Mouse (Mus musculus) lung, embryonic 16.5 days (tissue): ENCODE measurements around the gene Trib2. TPM values are rescaled to one million over a fixed set of nuclear protein-coding genes. Genes with fewer than 3 reads are reported as not detected.

ENCODE experiments used
- ATAC-seq: fragments of 200-750 bp; cut with Nextera tagmentation; 2 replicates; pipeline ENCODE4 v1.8.0; 2017; ENCODE audit warnings: low read depth, mild to moderate bottlenecking, moderate library complexity
- H3K27ac ChIP-seq: fragments of 300-500 bp; sonication (generic); 2 replicates; pipeline ENCODE4 v1.5.1; 2014; ENCODE audit warnings: mild to moderate bottlenecking, control low read depth, low read length
- H3K27me3 ChIP-seq: fragments of 300-500 bp; sonication (generic); 2 replicates; pipeline ENCODE4 v1.6.1; 2014; ENCODE audit warnings: low read depth, low read length, mixed read lengths; ENCODE audit not compliant: control insufficient read depth, insufficient read depth
- H3K36me3 ChIP-seq: fragments of 300-500 bp; sonication (generic); 2 replicates; pipeline ENCODE4 v1.6.1; 2014; ENCODE audit warnings: low read length; ENCODE audit not compliant: control insufficient read depth, insufficient read depth
- H3K4me1 ChIP-seq: fragments of 300-500 bp; sonication (generic); replicated peaks from 2 replicates; pipeline ENCODE4 v1.6.1; 2014; ENCODE audit warnings: low read length, mixed read lengths; ENCODE audit not compliant: control insufficient read depth, insufficient read depth
- H3K4me2 ChIP-seq: fragments of 300-500 bp; sonication (generic); 2 replicates; pipeline ENCODE4 v1.6.1; 2014; ENCODE audit warnings: low read depth, low read length, control low read depth
- H3K4me3 ChIP-seq: fragments of 300-500 bp; sonication (generic); 2 replicates; pipeline ENCODE4 v1.5.1; 2014; ENCODE audit warnings: mild to moderate bottlenecking, low read length, control low read depth
- H3K9ac ChIP-seq: fragments of 300-500 bp; sonication (generic); 2 replicates; pipeline ENCODE4 v1.6.1; 2014; ENCODE audit warnings: low read length, control low read depth
- H3K9me3 ChIP-seq: fragments of 300-500 bp; sonication (generic); 2 replicates; pipeline ENCODE4 v1.6.1; 2016; ENCODE audit warnings: low read length; ENCODE audit not compliant: control insufficient read depth
- WGBS: fragments of 180-500 bp; shearing (Covaris S2); extraction: QIAGEN DNeasy Blood & Tissue Kit; methylation state at CpG from one replicate; pipeline ENCODE4 v1.1.7; 2014; 5-methylcytosine and 5-hydroxymethylcytosine counted together
- polyA plus RNA-seq: library from polyadenylated mRNA; unstranded; fragments of >200 nt; fragmentation: Nextera tagmentation; extraction: Ambion mirVana; gene quantifications from 2 replicates; pipeline ENCODE4 v1.2.1, GENCODE M21; 2015

Trib2 gene
- polyA plus RNA-seq, 1 experiment from 2014 or later, result 25.1 TPM

DNA sequence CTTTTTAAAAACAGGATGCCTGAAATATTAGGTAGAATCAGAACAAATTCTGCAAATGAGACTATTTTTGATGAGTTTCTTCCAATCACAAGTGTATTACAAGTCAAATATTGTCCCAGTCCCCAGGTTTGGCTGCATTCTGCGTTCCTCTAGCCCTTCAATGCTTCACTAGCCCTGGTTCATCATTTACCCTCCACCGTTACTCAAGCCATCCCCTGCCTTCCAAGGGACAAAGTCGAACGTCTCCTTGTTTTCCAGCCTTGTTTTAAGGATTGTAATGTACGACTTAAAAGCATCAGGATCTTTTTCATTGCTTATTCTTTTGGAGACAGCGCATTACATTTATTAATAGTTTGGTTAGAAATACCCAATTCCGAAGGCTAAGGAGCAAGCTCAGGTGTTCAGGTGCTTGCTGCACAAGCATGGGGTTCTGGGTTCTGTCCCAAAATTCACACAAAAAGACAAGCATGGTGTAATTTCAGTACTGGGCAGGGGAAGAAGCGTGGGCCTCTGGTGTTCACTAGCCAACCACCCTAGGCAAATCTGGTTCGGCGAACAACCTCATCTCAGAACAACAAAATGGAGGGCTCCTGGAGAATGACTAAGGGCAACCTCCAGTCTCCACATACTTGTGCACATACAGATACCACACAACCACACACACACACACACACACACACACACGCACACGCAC, 24.3 kb upstream of the Trib2 start:
- Histone ChIP-seq H3K27ac (no peak overlapping the region), H3K27me3 (no peaks in the 10 kb centered on the region), H3K4me3 (no peak overlapping the region), H3K9ac (no peak overlapping the region), H3K4me2 (no peak overlapping the region), H3K9me3 (no peaks in the 10 kb centered on the region), H3K4me1 (no peaks in the 10 kb centered on the region), H3K36me3 (no peaks in the 10 kb centered on the region)
- no peak for ATAC-seq
- 87% methylated on average over 12 of the region's 12 CpGs for WGBS

DNA sequence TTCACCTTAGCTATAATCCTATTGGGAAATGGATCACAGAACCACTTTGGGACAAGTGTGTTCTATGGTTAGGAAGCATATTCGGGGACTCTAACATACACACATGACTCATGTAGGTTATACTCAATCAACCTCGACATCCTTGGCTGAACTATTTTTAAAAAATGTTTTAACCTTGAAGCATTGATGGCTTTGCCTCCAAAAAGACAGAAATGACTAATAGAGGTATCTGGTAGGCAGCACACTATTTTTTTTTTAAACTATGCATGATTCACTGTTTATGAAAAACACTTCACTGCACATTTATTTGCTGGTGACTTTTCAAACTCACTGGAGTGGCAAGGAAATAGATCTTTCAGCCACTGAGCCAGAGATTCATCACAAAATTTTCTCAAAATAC, 21.5 kb upstream of the Trib2 start:
- H3K27ac ChIP-seq, result no peak overlapping the region
- no peaks in the 10 kb centered on the region for H3K36me3 ChIP-seq
- no peak for ATAC-seq
- H3K9me3 ChIP-seq, result no peaks in the 10 kb centered on the region
- H3K4me1 ChIP-seq, result no peaks in the 10 kb centered on the region
- H3K27me3 ChIP-seq, result no peaks in the 10 kb centered on the region
- H3K4me2 ChIP-seq, result no peak overlapping the region
- WGBS, result 83% methylated on average over 2 of the region's 2 CpGs
- no peak overlapping the region for H3K9ac ChIP-seq
- H3K4me3 ChIP-seq, result no peak overlapping the region

DNA sequence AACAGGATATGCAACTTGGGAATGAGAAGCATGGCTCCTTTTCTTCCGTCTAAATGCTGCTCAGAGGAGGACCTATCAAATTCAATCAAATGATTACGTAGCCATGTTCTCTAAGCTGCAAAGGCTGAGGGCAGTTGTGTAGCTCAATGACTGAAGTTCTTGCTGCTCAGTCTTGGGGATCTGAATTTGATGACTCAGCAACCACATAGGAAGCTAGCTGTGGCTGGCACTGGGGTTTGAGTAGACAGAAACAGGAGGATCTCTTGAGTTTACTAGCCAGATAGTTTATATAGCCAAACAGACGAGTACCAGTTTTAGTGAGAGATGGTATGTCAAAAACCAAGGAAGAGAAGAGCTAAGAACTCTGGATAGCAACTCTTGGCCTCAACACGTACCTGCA, 20.8 kb upstream of the Trib2 start:
- no peak overlapping the region for H3K4me3 ChIP-seq
- no peak for ATAC-seq

DNA sequence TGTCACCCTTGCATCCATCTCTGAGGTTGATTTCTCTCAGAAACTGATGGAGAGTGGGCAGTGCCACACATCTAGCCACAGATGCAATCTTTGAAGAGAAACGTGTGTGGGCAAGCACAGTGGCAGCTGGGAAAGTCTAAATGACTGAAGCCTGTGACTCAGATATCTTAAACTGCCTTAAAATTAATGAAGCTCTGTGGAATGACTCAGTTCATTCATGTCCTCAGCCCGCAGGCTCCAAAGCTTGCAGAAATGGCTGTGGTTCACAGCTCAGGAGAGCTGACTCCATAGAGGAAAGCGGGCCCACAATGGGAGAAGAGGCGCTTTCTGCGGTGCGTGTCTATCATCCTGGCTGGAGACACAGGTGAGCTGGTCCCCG, 15.9 kb upstream of the Trib2 start:
- Histone ChIP-seq H3K4me1 (no peaks in the 10 kb centered on the region), H3K4me3 (no peak overlapping the region), H3K27ac (no peak overlapping the region), H3K9ac (no peak overlapping the region), H3K36me3 (no peaks in the 10 kb centered on the region), H3K9me3 (no peaks in the 10 kb centered on the region), H3K4me2 (no peak overlapping the region), H3K27me3 (no peaks in the 10 kb centered on the region)
- ATAC-seq, result no peak
- 82% methylated on average over 7 of the region's 7 CpGs for WGBS

More for the DNA sequence above, 20.8 kb upstream of the Trib2 start:
- Histone ChIP-seq H3K27ac (no peak overlapping the region), H3K27me3 (no peaks in the 10 kb centered on the region), H3K9me3 (no peaks in the 10 kb centered on the region), H3K9ac (no peak overlapping the region), H3K4me1 (no peaks in the 10 kb centered on the region), H3K36me3 (no peaks in the 10 kb centered on the region), H3K4me2 (no peak overlapping the region)
- 74% methylated on average over 4 of the region's 4 CpGs for WGBS

DNA sequence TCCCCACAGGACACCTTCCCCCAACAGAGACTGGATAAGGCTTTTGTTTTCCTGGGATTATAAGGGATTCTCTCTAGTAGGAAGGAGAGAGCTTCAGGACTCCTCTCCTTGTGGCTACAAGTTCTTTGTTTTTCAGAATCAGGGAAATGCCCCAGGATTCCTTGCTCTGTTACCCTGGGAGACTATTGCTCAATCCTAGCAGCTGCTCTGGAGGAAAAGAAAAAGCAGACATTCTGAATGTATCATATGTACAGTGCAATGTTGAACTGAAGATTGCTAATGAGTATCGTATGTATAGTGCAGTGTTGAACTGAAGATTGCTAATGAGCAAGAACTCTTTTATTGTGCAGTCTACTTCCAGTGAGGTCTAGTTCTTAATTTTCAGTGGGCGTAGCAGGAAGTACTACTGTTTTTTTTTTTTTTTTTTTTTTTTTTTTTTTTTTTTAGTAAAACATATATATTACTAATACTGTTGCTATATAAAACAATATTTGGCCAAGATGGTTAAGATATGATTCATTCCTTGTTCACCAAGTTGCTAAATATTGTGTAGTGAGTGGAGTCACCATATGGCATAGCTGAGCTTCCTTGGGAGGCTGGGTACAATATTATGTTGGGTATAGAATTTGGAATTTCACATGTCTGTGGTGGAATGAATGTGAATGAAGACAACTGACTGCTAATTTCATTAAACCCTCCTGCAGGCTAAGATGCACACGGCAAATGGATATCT, 15.4 kb upstream of the Trib2 start:
- H3K9ac ChIP-seq, result no peak overlapping the region
- no peaks in the 10 kb centered on the region for H3K36me3 ChIP-seq
- no peak overlapping the region for H3K27ac ChIP-seq
- no peaks in the 10 kb centered on the region for H3K27me3 ChIP-seq
- WGBS, result 82% methylated on average over 3 of the region's 3 CpGs
- H3K4me2 ChIP-seq, result no peak overlapping the region
- ATAC-seq, result no peak
- no peak overlapping the region for H3K4me3 ChIP-seq
- no peaks in the 10 kb centered on the region for H3K4me1 ChIP-seq
- H3K9me3 ChIP-seq, result no peaks in the 10 kb centered on the region

DNA sequence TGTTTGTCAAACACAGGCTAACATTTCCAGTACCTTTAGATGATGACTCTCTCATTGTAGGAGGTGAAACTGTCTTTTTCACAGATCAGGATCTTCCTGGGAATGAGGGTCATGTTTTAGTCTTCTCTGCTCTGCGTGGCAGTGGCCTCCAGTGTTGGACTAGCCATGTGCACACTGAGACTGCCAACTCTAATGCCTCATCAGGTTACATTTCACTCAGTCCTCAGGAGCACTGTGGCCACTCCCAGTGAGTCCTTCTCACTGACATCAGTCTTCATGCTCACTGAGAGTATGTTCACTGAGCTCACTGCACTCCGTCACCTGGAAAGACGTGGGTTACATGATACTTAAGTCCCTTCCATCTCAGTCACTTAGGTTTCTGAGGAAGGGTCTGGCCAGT, 14.0 kb upstream of the Trib2 start:
- ATAC-seq, result no peak
- no peaks in the 10 kb centered on the region for H3K4me1 ChIP-seq
- no peak overlapping the region for H3K4me2 ChIP-seq
- no peaks in the 10 kb centered on the region for H3K36me3 ChIP-seq
- no peak overlapping the region for H3K4me3 ChIP-seq
- H3K27ac ChIP-seq, result no peak overlapping the region
- H3K27me3 ChIP-seq, result no peaks in the 10 kb centered on the region
- WGBS, result 80% methylated on average over 3 of the region's 3 CpGs
- H3K9me3 ChIP-seq, result no peaks in the 10 kb centered on the region
- H3K9ac ChIP-seq, result no peak overlapping the region

DNA sequence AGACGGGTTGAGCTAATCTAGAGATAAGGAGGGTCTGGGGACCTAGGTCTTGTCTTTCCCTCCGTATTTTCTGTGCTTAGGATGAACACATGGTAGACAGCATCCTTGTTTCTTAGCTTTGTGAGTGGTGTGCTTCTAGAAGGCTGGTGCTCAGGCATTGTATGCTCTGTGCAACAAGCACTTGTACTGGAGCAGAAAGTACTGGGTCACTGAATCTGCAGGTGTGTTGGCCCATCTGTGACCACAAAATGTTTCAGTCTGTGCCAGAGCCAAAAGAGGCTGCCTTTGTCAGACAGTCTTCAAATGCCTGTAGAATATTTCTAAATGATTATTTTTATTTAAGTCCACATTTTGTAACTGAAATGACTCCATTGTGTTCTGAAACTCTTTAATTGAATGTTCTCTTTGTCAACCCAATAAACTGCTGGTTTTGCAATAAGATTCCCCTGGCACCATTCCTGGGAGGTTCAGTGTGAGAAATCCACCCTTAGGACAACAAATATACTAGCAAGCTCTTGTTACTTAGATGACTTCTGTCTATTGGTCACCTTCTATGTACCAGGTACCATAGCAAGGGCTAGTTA, 12.2 kb upstream of the Trib2 start:
- WGBS, result 46% methylated on average over 2 of the region's 2 CpGs
- ATAC-seq, result no peak
- Histone ChIP-seq H3K4me1 (no peaks in the 10 kb centered on the region), H3K4me3 (no peak overlapping the region), H3K27ac (no peak overlapping the region), H3K4me2 (no peak overlapping the region), H3K27me3 (no peaks in the 10 kb centered on the region), H3K9ac (no peak overlapping the region), H3K9me3 (no peaks in the 10 kb centered on the region), H3K36me3 (no peaks in the 10 kb centered on the region)

DNA sequence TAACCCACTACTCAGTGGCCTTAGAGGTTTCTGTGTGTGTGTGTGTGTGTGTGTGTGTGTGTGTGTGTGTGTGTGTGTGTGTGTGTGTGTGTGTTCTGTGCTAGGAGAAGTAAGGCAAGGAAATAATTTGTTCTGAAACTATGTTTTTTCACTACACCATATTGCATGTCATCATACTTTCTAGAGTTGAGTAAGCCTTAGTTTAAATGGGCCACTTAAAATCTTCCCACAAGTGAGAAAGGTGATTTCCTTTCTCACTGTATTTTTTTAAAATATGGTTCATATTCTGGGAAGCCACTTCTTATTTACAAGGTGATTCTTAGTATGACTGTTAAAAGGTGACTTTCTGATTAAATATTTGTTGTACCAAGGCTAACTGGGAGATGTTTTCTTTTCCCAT, 4.3 kb upstream of the Trib2 start:
- Histone ChIP-seq H3K9ac (no peak overlapping the region), H3K9me3 (no peaks in the 10 kb centered on the region), H3K27ac (no peak overlapping the region), H3K27me3 (no peaks in the 10 kb centered on the region), H3K4me2 (no peak overlapping the region), H3K4me1 (peaks cover 6% of the 10 kb centered on the region; the same call in 1 of the 2 replicates), H3K4me3 (no peak overlapping the region), H3K36me3 (no peaks in the 10 kb centered on the region)
- no peak for ATAC-seq

DNA sequence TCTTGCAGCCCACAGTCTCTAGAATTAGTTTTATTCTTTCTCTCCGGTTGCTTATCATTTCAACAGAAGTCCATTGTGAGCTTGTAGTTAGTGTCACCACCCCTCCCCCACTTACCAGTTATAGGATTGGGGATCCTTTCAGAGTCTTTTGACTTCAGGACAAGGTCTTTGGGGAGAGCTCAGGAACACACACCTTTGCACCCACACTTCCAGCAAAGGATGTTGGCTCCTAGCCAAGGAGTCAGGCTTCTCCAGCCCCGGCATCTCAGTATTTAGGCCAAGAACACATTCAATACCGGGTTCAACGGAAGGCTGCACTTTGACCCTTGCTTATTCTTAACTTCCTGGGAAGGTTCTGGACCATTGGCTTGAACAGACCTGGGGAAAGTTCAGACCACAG, 643 bp upstream of the Trib2 start:
- 14% methylated on average over 4 of the region's 4 CpGs for WGBS
- Histone ChIP-seq H3K9me3 (no peaks in the 10 kb centered on the region), H3K4me2 (peak overlapping the region; percentile 83), H3K9ac (peak overlapping the region; percentile 56; the same call in 1 of the 2 replicates), H3K27ac (peak overlapping the region; percentile 57), H3K36me3 (no peaks in the 10 kb centered on the region), H3K4me1 (peaks cover 10% of the 10 kb centered on the region), H3K4me3 (peak overlapping the region; percentile 64), H3K27me3 (no peaks in the 10 kb centered on the region)
- ATAC-seq, result no peak
